In the genomic region with DNA sequence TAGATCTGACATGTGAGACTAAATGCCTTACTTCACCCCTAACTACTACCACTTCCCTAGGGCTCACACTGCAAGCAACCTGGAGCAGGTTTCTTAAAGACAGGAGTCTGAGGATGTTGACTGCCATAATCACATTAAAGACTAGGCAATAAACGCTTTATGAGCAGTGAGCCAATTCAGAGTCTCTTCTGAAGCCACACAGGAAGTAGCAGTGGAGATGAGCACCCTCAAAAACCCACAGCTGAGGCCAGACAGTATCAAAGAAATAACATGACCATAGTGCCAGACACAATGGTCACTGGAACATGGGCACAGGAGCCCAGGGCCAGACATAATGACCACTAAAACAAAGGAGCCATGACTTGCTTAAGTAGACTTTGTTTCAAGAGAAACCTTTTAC, we compare ENCODE assay signal across 20 mouse cellular contexts.
DNase-seq lines count a peak whose midpoint lies in the region; ATAC-seq lines count a peak whose summit lies in the region.
"Had no signal": no experiment of that assay in that cellular context is flagged by ENCODE, and none has a peak within 500 bp of the region (broad histone marks: within the 10 kb centered on the region; RNA-seq: fewer than 3 reads in every experiment).

No protein-coding gene starts in this region.

- ATAC-seq in CD4-positive, CD25-positive, alpha-beta regulatory T cell, adult 4 months = peak; percentile 72
- ATAC-seq: forebrain, embryonic 16.5 days; liver, embryonic 12.5 days; liver, postnatal 0 days had no signal

- peak; percentile 21 to 32 for DNase-seq in spleen, postnatal 36 days (ENCODE audit: low spot score in 2 of 2)
- no peak for DNase-seq in spleen, adult 18-20 months
- peak; percentile 70 for DNase-seq in induced T-regulatory cell, adult 2 months (ENCODE audit: low read depth)
- peak; percentile 70 to 83 for DNase-seq in natural killer cell, adult 2 months (ENCODE audit: low spot score in 2 of 2)
- DNase-seq in adipocyte (ENCODE audit: low spot score) = no peak
- DNase-seq in urinary bladder, postnatal 14 days (ENCODE audit: low spot score) = no peak
- no peak for DNase-seq in retina, embryonic 14.5 days (ENCODE audit: low spot score)
- DNase-seq: adrenal gland, postnatal 25 days; cerebellum, adult 11-12 months; cerebellum, adult 9-11 months; heart, postnatal 36 days; kidney, adult 11 months; kidney, postnatal 36 days; layer of hippocampus, postnatal 36 days; left cerebral cortex, postnatal 4 days; liver, postnatal 0 days; lung, postnatal 36 days had no signal

Comparison
In these comparisons a context has a peak if more than half of its experiments do, and no peak if none do; other contexts are left out.
1. DNase-seq: peak in spleen, postnatal 36 days (2 of 2), induced T-regulatory cell, adult 2 months (single experiment) and natural killer cell, adult 2 months (2 of 2); none in spleen, adult 18-20 months (0 of 2), adipocyte (single experiment), urinary bladder, postnatal 14 days (single experiment) and retina, embryonic 14.5 days (single experiment).